Mouse (Mus musculus) 416B (cell line): Measurements from ENCODE around the gene Gnaz.
A peak's percentile ranks its signal among the peaks of the same experiment; 100 is the strongest.

Experiments
- DNase-seq: peaks from one replicate; pipeline ENCODE4 v3.0.0; 2011; ENCODE audit warnings: low read depth

The Gnaz gene

DNA sequence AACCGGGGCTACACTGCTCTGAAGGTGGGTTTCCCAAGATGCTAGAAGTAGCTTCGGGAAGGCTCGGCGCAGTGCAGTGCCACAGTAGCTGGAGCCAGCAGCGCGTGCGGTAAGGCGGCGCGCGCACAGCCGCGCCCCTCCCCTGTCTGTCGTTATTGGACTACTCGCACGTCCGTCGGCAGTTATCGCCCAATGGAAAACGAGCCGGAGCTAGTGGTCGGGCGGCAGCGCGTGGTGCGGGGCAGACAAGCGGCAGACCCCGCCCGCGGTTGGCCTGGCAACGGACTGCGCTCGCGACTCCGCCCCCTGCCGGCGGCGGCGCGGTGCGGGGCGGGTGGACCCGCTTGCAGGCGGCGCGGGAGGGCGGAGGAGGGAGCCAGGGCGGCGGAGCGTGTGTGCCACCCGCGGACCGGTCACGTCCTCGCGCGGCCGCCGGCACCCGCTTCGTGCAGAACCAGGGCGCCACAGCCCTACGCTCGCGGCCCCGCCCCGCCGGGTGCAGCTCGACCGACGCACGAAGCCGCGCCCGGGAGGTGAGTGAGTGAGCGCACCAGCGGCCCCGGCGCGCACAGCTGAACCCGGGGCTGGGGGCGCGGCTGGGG, at the start of gene Gnaz:
Gnaz (plus strand) TSS at position 328 of the 602 bp plus-strand sequence.
- DNase-seq = no peak

DNA sequence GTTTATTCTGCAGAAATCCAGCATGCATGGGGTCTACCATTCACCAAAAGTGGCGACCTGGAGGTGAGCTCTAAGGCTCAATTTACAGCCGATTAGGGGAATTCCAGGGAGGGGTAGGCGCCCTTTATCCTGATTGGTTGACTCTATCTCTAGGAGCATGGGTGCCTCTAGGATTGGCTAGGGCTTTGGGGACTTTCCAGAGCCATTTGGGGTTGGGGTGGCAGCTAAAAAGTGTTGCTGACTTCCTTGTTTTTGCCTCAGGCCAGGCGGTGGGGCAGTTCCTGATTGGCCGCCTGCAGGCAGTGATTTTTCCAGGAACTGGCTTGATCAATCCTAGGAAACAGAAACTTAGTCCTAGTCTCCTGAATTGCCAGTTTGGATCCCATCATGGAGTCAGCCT, 47.7 kb upstream of the Gnaz start:
- DNase-seq = no peak

DNA sequence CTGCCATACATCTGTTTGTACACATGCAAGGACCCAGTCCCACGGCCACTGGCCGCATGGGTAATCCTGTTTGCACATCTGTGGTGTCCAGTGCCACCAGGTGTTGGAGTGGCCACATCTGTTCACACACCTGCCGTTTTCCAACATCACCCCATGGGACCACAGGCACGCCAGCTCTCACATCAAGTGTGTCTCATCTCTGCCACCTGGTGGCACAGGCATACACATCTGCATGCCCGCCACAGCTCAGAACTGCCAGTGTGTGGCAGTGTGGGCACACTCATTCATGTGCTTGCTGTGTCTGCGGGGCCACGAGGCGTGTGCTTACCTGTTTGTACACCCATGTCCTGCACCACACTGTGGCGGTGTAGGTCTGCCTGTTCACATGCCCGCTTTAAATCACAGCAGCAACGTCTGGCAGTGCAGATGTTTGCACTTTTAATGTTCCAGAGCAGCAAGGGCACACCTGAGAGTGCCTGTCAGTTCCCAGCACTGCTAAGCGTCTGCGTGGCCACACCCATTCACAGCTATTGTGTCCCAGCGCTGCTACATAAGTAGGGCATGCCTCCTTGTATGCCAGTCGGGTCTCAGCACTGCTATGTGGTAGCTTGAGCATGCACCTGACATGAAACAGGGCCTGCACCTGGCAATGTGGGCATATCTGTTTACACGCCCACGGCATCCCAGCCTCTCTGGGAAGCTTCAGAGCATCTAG, 46.0 kb upstream of the Gnaz start:
- DNase-seq = peak; percentile 73

DNA sequence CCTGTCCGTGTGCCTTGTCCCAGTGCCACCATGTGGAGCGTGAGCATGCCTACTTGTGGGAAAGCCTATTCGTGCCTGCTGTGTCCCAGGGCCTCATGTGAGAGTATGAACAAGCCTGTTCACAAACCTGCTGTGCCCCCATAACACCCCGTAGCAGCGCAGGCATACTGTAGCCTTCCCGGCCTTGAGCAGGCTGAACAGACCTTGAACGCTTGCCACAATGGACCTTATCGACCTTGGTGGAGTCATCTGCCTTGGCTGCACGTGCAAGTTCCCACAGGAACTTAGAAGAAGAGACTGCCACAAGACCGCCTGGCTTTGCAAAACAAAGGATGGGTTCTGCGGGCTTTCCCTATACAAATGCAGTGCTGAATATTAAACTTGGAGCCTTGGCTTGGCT, 45.4 kb upstream of the Gnaz start:
- DNase-seq = no peak

DNA sequence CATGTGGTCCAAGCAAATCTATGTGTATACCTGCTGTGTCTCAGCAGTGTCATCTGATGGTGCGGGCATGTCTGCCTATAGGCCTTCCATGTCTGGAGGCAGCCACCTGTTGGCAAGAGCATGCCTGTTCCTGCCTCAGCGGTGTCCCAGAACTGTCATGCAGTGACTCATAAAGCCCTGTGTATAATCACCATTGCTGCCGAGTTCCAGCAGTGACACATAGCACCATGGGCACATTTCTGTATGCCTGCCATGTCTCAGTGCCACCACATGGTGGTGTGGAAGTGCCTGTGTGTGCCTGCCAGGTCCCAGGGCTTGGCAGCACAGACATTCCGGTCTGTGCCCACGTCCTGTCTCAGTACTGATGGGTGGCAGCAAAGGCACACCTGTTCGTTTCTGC, 44.2 kb upstream of the Gnaz start:
- DNase-seq = peak; percentile 73

DNA sequence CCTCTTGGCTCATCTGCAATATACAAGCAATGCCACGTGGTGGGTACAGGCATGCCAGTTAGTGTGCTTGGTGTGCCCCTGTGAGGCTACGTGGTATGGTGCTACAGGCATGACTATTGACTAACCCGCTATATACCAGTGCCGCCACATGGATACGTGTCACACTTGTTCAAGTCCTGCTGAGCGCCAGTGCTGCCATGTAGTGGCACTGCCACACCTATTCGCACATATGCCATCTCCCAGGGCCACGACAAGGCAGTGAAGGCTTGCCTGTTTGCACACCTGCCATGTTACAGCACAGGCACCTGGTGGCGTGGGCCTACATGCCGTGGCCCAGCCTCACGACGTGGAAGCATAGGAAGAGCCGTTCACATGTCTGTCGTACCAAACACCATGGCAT, 42.7 kb upstream of the Gnaz start:
- DNase-seq = no peak

DNA sequence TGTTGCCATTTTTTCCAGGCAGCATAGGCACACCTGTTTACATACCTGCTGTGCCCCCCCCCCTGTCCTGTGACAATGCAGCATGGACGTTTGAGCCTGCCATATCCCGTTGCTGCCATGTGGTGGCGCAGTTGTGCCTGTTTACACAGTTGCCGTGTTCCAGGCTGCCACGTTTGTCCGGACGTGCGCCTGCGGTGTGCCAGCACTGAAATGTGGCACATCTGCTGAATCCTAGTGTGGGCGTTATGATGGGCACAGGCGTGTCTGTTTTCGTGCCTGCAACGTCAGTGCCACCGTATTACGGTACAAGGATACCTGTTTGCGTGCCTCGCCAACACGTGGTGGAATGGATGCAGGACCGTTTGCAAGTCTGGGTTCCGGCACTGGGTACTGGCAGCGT, 41.7 kb upstream of the Gnaz start:
- no peak for DNase-seq

DNA sequence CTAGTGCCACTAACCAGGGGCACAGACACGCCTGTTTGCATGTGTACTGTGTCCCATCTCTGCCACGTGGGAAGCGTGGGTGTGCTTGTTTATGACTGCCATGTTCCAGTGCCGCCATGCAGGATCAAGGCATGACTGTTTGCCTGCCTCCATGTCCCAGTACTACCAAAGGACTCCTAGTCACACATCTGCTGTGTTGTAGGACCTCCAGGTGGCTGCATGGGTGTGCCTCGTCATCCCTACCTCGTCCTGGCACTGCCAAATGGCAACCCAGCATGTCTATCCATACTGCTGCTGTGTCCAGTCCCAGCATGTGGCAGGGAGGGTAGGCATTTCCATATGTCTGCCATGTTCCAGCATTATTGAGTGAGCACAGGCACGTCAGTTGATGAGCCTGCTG, 38.7 kb upstream of the Gnaz start:
- DNase-seq = no peak

DNA sequence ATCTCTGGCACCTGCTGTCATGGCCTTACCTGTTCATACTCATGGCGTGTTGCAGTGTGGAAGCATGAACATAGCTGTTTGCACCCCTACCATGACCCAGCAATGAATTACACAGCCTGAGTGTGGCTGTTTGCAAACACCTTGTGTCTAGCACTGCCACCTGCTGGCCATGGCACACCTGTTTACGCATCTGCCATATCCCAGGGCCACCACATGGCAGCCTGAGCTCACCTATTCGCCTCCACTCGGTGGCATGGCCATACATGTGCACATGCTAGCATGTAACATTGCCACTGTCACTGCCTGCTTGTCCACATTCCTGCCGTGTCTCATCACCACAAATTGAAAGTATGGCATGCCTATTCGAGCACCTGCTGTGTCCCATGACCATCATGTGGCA, 37.4 kb upstream of the Gnaz start:
- DNase-seq = peak; percentile 31

DNA sequence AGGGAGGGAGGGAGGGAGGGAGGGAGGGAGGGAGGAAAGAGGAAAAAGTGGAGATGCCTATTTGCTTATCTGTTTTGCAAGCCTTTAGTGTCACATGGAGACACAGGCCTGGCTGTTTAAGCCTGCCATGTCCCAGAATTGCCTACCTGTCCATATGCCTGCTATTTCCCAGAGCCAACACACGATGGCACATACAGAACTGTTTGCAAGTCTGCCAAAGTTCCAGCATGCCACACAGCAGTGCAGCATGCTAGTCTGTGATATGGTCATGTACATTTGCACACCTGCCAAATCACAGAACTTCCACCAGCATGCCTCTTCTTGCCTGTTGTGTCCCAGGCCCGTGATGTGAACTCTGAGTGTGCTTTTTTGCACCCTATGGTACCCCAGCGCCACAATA, 36.4 kb upstream of the Gnaz start:
- no peak for DNase-seq

DNA sequence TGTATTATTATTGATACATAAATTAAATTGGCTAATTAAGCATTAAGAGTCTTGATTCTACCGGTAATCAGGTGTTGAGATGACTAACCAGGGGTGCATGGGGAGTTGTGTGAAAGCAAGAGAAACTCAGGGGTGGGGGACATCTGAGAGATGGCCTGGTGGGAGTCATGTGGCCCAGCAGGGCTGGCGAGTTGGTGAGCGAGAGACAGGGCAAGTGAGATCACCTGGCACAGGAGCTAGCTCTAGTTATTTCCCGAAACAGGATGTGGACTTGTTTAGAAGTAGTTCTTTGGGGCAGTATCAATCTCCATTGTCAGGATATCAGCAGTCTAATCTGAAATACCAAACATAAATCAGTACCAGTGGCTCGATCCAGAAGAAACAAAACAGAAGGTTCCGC, 35.3 kb upstream of the Gnaz start:
- no peak for DNase-seq

DNA sequence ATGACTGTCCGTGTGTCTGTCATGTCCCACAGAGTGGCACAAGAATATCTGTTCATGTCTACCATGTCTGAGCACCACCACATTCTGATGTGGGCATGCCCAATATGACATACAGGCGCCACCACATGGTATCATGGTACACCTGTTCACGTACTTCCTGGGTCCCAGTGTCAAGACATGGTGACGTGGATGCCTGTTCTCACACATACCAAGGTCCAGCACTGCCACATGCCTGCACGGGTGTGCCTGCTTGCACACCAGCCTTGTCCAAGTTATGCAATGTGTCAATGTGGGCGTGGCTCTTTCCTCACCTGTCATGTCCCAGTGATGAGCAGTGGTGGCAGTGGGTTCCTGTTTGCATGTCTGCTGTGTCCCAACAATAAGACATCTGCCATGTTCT, 34.5 kb upstream of the Gnaz start:
- DNase-seq = no peak

DNA sequence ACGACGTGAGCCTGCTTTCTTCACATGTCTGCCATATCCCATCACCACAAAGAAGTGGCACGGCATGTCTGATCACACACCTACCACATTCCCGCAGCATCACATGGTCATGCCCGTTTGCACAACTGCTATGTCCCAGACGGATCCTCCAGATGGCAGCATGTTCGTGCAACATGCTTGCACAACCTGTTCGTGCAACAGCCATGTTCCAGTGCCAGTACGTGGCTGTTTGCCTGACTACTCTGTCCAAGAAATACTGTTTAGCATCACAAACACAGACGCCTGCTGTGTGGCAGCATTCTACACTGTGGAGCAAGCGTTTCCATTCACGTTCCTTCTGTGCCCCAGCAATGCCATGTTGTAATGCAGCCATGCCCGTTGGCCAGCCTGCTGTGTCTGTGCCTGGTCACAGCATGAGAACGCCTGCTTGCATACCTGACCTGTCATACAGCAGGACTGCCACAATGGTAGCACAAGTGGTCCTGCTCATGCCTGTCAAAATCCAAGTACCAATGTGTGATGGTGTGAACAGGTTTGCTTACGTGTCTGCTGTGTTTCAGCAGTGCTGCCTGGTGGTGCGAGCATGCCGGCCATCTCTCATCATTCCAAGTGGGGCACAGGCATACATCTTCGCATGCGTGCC, 33.3 kb upstream of the Gnaz start:
- no peak for DNase-seq

DNA sequence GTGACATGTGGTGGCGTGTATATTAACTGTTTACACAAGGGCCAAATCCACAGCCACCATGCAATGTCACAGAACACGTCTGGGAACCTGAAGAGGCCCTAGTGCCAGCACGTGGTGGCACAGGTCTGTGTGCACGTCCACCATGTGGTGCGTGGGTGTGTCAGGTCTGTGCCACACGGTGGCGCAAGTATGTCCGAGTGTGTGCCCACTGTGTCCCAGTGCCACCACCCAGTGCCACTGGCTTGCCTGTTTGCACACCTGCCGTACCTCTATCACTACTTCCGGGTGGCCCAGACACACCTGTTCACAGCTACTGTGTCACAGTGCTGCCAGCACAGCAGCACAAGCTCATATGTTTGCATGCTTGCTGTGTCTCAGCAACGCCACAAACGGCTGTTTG, 32.5 kb upstream of the Gnaz start:
- no peak for DNase-seq

DNA sequence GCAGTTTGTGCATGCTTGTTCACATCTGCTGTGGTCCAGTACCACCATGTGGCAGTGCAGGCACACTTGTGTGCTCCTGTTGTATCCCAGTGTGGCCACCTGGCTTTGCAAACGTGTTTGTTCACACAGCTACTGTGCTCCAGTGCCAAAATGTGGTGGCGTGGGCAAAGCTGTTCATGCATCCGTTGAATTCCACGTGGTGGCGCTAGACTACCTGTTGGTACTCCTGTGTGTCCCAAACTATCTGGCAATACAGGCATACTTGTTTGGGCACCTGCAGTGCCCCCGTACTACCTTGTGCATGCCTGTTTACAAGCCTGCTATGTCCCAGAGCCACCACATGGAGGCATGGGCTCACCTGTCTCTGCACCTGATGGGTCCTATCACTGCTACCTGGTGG, 32.0 kb upstream of the Gnaz start:
- peak; percentile 43 for DNase-seq

DNA sequence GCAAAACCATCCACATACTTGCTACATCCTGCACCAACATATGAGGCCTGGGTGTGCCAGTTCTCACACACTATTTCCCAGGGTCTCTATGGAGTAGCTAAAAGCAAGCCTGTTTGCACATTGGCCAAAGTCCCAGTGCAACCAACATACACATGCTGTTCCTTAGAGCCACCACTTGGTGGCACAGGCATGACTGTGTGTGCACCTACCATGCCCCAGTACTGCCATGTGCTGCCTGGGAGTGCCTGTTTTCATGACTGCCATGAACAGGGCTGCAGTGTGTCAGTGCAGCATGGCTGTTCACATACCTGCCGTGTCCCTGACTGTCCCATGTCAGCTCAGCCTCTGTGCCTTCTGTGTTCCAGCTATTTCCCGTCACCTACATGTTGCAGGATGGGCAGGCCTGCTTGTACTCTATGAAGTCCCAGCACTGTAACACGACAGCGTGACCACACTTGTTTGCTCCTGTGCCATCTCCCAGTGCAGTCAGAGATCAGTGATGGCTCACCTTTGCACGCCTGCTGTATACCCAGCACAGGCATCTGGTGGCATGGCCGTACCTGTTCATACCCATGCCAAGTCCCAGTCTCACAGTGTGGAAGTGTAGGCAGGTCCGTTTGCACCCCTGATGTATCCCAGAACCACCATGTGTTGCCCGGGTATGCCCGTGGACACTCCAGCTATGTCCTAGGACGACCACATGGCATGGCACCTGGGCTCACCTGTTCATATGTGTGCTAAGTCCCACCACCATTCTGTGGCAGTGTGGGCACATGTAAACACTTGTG, 29.8 kb upstream of the Gnaz start:
- peak; percentile 66 for DNase-seq

DNA sequence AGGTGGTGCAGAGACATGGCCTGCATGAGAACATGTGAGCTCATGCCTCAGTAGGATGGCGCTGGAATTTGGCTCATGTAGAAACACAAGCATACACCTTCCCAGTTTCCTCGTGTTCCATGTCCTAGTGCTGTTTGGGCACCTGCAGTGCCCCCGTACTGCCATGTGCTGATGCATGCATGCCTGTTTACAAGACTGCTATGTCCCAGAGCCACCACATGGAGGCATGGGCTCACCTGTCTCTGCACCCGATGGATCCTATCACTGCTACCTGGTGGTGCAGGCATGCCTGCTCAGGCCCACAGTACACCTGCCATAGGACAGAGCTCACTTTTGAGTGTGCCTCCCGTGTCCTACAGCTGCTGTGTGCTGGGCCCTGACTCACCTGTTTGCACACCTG, 28.6 kb upstream of the Gnaz start:
- no peak for DNase-seq

DNA sequence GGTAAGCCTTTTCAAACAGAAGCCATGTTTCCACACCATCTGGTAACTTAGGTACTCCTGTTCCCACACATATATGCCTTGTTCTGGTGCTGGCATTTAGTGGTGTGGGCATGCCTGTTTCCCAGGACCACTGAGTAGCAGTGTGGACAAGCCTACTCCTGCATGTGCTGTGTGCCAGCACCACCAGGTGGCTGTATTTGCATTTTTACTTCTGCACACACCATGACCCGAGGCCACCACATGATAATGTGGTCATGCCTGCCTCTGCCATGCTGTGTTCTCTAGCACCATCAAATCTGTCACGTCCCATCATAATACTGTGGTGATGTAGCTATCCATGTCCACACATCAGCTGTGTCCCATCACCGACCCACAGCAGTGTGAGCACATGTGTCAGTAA, 27.7 kb upstream of the Gnaz start:
- DNase-seq = peak; percentile 33

DNA sequence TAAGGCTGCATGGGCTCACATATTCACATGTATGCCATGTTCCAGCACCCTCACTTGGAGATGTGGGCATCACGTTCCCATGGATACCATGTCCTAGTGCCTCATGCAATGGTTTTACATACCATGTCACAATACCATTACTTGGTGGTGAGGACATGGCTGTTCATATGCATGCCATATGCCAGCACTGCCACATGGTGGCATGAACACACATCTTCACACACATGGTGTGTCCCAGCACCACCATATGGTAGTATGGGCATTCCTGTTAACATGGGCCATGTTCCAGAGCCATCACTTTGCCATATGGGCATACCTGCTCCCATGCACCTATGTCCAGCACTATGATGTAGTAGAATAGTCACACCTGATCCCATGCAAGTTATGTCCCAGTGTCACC, 26.2 kb upstream of the Gnaz start:
- DNase-seq = no peak

DNA sequence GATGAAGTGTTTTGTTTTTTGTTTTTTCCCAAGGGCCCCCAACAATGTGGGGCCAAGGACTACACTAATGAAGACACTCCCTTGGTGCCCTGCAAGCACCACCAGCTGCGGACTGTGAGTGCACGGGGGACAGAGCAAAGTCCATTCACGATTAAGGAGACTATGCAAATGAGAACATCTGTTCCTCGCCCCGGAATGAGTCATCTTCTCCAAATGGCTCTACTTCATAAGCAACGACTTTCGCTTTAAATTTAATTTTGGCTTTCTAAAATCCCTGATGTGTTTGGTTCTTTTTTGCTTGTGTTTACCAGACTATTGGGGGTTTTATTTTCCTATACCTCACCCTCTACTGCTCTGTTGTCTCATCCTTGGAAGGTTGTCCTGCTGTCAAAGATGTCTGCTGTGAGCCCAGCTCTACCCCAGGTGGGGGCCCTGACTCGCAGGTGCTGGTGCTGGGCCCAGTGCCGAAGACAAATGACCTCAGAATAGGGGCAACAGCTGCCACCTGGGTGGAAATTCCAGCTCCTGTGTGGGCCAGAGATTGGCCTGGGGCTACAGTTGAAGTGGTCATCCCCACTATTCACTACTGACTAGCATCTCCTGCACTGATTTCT, 14.0 kb upstream of the Gnaz start:
- no peak for DNase-seq

DNA sequence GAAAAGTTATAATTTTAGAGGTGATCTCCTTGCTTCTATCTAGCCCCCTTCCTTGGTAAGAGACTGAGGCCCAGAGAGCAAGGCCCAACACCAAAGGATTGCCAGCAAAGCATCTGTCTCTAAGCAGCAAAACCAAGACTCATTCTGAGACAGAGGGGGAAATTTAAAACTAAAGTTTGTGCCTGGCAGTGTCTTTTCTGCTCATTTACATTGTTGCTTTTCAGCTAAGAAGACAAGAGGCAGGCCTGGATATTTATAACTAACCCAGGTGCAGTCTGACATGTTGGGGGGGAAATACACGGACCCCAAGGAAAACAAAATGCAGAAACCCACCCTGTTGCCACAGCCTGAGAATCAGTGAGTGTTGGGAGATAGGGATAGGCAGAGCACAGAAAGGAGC, 2.6 kb upstream of the Gnaz start:
- DNase-seq = no peak

DNA sequence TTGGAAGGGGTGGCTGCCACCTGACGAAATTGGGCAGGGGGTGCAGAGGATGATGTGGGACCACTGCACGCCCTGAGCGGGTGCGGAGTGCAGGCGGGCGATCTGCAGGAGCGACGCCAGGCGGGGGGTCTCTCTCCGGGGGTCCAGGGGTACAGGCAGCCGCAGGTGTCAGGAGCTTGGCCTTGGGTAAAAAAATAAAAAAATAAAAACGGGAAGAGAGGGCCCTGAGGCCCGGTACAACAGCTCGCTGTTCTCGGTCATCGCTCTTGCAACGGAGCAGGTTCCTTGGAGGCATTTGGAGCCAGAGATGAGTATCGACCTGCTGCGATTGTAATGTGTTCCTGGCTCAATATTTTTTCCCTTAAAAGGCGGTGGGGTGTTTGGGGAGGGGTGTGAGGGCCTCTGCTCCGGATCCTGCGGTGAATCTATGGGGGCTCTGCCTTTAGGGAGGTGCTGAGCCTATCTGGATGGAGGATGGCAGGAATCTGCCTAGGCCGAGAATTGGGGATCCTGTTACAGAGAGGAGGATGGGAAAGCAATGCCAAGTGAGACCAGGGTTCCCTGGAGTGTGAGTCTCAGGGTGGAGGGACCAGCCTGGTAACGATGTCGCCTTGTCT, 782 bp downstream of the Gnaz start:
- DNase-seq = no peak
